In genomic region chr6:15370827-15371226, GRCm38 (mm10) we compare ENCODE assay signal across 13 mouse cellular contexts.
"Had no signal": no experiment of that assay in that cellular context is flagged by ENCODE, and none has a peak within 500 bp of the region (broad histone marks: within the 10 kb centered on the region; RNA-seq: fewer than 3 reads in every experiment).

No protein-coding gene starts in this region.

- DNase-seq: kidney, adult 18-20 months; kidney, postnatal 10 days; kidney, postnatal 4 days; left cerebral cortex, postnatal 4 days; lung, adult 2 months; lung, postnatal 36 days; thymus, postnatal 4 days had no signal

- H3K4me2 ChIP-seq: limb, embryonic 13.5 days; liver, embryonic 15.5 days; neural tube, embryonic 13.5 days had no signal

- H3K27ac ChIP-seq: layer of hippocampus, adult 2 months; limb, embryonic 13.5 days; liver, embryonic 15.5 days; neural tube, embryonic 13.5 days; stomach, postnatal 0 days had no signal

- H3K27me3 ChIP-seq: limb, embryonic 13.5 days; liver, embryonic 15.5 days; neural tube, embryonic 13.5 days had no signal

- H3K9ac ChIP-seq: limb, embryonic 13.5 days; liver, embryonic 15.5 days; neural tube, embryonic 13.5 days had no signal

- H3K36me3 ChIP-seq: limb, embryonic 13.5 days; liver, embryonic 15.5 days; neural tube, embryonic 13.5 days had no signal

- H3K9me3 ChIP-seq: limb, embryonic 13.5 days; liver, embryonic 15.5 days; neural tube, embryonic 13.5 days had no signal

- ATAC-seq: lung, postnatal 0 days had no signal

- H3K4me1 ChIP-seq: limb, embryonic 13.5 days; liver, embryonic 15.5 days had no signal

- H3K4me3 ChIP-seq: layer of hippocampus, adult 2 months; limb, embryonic 13.5 days; liver, embryonic 15.5 days; neural tube, embryonic 13.5 days had no signal
